Mouse (Mus musculus) cerebellum, adult 11 months (tissue): Measurements from ENCODE around the gene Plin4.
"Not testable (repeated sequence)": the region's sequence is repeated elsewhere in the genome, so short reads cannot be mapped to it uniquely, and the experiment has no call there.

Experiments used
- DNase-seq: peaks from one replicate; pipeline ENCODE4 v3.0.0; 2022

Plin4 gene

DNA sequence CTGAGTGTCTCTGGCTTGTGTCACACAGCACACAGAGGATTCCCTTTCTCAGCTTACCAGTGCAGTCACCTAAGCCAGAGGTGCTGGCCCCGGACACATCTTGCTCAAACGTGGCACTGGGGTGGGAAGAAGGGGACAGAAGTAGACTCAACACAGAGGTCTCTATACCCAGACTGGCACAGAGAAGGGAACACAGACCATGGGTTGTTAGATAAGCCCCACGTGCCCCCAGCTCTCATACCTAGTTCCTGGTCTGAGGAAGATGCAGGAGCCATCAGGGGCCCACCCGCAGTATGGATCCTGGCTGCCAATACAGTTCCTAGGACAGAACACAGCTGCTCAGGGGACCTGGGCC, 15.7 kb upstream of the Plin4 start:
- DNase-seq: no peak

DNA sequence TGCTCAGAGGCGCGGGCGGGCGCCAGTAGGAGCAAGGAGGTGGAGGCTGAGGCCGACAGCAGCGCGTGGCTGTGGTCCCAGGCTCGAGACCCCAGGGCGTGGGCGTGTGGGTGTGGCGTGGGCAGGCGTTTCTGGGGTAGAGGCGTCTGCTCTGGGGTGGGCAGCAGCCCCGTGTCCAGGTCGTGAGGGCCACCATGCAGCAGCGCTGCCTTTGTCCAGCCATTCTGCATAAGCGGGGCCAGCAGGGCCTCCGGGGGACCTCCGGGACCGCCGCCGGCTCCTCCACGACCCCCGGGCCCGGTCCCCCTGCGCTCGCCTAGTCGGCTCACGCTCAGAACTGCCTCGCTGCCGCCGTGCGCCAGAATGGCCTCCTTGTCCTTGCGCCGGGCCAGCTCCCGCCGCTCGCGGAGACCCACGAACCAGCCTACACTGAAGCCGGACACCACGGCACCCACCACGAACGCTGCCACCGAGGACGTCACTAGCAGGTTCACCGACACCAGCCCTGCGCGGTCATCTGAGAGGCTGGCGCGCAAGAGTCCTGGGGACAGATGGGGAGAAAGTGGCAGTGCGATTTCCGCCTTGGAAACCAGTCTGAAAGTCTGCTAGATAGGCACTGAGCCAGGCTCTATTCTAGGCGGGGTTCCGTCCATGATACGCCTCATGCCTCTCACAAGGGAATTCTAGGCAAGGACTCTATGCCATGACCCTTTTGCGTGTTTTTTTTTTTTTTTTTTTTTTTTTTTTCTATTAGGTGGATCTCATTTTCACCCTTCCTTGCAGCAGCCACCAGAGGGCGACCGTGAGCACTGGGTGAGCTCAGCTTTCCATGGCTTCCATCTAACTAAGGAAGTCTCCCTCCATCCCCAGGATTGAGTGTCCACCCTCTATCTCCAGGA, 15.0 kb upstream of the Plin4 start:
- DNase-seq: peak; percentile 45

DNA sequence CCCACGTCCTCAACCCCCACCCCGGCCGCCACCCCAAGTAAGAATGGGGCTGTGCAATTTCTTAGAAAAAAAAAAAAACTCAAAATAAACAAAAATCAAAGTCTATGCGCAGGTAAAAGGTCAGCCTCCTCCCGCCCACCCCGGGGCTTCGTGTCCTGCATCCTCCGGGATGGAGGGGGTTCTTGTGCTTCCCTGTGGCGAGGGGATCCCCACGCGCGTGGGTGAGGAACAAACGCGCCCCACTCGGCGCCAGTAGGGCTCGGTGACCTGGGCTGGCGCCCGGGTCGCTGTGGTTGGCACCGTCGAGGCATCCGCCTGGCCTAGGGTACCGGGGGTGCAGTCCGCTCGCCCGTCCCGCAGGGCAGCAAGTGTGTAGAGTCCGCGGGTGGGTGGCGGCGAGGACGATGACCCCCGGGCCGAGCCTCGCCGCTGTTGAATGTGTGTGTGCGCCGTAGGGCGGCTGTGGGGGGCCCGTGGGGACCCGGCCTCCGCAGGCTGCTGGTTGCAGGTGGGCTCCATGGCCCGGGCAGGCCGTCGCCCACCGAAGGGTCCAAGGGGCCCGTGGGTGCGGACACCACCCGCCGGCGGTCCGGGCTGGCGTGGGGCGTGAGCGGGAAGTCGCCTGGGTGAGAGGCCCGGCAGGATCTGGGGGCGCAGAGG, 14.2 kb upstream of the Plin4 start:
- peak; percentile 22 for DNase-seq

DNA sequence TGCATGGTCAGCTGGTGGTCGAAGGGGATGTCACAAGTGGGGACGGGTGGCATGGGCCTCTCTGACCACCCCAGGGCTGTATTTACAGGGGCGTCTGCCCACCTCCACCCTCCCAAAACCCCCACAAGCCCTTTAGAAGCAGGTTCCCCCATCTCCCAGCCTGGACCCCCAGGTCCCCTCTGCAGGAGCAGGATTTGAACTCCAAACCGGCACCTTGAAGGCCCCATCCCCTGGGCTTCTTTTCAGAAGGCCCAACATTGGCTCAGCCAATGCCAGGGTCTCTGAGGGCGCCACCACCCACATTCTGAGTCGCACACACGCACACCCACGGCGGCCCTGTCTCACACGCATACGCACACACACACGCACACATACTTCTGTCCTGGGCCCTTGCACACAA, 13.6 kb upstream of the Plin4 start:
- DNase-seq: no peak

DNA sequence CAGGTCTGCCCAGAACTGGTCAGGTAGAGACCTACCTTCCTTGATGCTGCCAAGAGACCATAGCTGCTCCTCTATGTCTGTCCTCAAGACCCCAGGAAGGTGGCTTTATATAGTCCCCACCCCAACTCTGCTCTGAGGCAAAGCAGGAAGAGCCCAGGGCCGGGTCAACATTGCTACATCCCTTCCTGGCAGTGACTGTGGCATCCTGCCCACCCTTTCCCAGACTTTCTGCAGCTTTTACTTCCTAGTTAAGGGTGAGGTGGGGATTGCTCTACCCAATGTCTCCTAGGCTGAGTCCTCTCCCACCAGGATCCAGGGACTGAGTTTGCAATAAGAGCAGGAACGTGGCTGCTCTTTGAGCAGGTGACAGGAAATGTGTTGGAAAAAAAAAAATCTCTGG, 12.2 kb upstream of the Plin4 start, which contains the start of gene Lrg1:
TSS of gene Lrg1 (minus strand) at position 176 of the 400 bp plus-strand sequence.
- DNase-seq: no peak

DNA sequence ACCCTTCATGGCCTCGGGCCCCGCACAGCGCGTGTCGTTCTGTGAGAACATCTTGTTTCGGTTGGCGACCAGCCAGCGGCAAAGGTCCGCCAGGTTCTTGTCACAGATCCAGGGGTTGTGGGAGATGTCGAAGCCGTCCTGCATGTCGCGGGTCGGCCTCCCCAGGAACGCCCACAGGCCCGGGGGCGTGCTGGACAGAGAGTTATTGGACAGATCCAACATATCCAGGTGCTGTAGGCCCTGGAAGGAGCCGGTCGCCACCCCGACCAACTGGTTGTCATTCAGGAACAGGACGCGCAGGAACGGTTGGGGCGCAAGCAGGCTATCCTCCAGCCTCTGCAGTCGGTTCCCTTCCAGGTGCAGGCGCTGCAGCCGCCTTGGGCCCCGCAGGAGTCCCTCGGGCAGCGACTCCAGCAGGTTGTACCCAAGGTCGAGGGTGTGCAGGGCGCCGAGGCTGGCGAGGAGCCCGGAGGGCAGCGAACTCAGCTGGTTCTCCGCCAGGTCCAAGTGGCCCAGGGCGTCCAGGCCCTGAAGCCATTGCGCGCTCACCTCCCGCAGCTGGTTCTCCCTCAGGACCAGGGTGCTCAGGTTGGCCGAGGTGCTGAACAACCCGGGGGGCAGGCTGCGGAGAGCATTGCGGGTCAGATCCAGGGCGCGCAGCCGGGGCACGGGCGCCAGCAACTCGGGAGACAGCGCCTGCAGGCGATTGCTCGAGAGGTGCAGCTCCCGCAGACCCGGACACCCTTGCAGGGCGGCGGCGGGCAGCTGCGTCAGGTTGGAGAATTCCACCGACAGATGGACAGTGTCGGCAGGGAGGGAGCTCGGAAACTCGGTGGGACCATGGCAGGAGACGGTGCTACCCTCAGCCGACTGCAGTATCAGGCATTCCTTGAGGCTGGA, 10.6 kb upstream of the Plin4 start:
- DNase-seq: peak; percentile 57

DNA sequence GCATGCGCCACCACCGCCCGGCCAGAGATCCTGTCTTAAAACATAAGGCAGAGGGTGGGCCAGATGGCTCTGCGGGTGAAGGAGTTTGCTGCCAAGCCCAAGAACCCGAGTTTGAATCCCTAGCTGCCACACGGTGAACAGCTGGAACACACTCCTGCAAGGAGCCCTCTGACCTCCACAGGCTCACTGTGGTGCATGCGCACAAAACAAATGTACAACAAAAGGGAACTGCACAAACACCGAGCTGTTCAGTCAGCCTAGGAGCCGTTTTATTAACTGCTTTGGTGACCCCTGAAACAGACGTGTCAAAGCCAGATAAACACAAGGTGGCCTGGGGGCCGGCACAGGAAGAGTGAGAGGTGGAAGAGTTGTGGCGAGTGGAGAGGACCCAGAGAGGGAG, 9.8 kb upstream of the Plin4 start:
- DNase-seq: no peak

DNA sequence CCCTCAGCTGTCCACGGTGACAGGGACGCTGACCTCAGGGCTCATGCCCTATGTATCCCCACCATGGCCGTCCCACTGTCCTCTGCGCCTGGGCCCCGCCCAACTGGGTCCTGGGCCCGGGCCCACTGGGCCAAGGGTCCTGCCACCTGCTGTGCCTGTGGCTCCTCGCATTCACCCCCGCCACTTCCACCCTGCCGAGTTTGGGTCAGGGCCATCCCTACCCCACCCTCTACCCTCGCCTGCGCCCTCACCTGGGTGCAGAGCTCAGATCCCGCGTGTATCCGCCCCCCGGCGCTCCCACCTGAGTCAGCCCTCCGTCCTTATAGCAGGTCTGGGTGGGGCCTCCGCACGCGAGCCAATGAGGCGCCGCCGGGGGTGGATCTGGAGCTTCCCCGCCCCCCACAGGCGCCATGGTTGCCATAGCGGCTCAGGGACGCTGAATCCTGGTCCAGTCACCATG, 7.7 kb upstream of the Plin4 start, which contains the start of gene Plin5:
TSS of gene Plin5 (minus strand) at position 346 of the 460 bp plus-strand sequence.
- peak; percentile 29 for DNase-seq

DNA sequence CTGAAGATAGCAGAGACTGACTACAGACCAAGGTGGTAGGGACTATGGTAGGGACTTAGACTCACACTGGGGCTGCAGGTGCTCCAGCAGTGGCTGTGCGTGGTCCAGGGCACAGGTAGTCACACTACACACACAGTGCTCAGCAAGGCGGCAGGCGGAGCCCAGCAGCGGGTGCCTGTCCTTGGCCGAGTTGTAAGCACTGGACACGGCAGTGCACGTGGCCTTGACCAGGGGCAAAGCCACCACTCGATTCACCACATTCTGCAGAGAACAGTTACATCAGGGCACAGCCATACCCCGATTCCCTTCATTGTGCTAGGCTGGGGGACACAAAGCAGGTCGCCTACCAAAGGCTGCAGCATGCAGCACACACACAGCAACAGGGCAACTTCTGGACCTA, 6.6 kb upstream of the Plin4 start:
- no peak for DNase-seq

DNA sequence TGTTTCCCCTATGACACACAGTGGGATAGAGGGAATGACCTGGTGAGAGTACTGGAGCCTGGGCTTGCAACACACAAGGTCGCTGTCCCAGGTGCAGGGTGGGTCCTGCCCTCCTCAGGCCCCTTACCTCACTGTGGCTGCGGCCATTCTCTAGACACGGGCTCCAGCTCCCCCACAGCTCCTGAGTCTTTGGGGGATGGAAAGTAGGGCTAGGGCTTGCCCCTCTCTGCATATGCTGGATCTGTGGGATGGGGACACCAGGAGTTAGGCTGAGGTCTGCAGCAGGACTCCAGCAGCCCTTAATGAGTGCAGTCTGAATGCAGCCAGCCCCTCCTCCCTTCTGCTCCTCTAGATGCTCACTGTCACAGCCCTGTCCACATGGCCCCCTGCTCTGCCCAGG, 3.1 kb upstream of the Plin4 start:
- no peak for DNase-seq

DNA sequence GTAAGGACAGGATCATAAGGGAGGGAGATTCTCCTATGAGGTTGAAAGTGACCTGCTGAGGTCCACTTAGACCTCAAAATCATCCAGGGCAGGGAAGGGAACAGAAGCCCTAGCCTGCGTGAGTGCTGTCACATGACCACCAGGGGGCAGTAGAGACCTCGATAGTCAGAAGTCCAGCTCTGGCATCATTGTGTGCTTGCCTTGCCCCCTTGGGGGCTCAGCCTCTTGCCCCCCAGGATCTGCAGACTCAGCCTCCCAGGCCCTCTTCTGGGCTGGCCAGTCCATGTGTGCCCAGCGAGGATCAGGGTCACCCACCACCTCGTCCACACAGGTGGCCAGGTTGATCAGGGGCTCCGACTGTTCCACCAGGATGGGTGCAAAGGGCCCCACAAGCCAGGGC, 2.3 kb upstream of the Plin4 start:
- peak; percentile 66 for DNase-seq

DNA sequence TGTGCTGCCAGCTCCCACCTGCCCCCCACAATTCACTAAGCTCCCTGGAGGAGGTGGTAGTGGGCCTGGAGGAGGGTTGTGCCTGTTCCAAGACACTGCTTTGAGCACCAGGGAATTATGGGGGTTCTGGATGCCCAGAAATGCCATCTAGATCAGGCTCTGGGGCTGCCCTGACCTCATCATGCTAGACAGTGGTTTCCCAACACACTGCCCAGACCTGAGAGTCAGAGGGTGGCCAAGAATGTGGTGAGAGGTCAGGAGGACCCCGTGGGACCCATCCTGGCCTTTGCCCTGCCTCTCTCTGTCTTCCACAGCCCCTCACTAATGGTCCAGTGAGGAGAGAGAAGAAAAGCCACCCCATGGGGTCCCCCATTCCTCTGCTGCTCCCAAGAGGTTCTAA, 1.4 kb upstream of the Plin4 start:
- DNase-seq: no peak

DNA sequence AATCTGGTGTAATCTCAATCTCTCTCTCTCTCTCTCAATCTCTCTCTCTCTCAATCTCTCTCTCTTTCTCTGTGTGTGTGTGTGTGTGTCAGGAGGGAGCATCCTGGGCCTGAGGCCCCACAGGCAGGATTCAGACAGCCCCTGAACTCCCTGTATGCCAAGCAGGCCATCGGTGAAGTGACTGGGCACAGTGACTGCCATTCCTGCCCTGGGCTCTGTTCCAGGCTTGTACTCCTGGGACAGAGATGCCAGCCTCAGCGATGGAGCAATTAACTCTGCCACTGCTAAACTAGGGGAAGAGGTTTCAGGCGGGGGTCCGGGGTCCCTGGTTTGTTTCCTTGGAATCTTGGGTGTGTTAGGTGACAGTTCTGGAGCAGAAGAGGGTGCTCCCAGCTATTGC, 968 bp upstream of the Plin4 start:
- no peak for DNase-seq

DNA sequence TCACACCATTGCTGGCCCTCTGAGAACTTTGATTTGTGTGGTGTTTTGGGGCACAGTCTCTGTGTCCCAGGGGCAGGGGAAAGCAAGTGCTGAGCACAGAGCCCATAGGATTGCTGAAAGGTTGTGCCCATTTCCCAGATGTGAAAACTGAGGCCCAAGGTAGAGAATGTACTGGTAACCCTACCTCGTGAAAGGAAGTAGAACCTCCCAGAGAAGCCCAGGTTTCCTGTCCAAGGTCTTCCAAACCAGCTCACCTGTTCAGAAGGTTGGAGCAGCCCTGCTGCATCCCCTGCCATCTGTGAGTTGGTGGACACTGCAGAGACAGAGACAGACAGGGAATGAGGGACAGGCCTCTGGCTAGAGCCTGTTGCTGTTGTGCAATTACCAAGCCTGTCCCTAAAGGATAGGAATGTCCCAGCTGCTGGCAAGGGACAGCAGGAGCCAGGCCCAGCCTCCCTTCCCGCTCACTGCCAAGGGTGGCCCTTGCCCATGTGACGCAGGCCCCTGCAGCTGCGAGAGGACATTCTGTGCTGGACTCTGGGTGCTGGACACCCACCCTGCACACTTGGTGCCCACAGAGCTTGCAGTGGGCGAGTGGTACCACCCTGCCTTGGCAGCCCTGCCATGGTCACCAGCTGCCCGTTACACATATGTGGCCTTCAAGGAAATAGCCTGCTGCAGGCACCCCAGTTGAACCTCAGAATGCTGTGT, 1.1 kb downstream of the Plin4 start:
- DNase-seq: no peak

DNA sequence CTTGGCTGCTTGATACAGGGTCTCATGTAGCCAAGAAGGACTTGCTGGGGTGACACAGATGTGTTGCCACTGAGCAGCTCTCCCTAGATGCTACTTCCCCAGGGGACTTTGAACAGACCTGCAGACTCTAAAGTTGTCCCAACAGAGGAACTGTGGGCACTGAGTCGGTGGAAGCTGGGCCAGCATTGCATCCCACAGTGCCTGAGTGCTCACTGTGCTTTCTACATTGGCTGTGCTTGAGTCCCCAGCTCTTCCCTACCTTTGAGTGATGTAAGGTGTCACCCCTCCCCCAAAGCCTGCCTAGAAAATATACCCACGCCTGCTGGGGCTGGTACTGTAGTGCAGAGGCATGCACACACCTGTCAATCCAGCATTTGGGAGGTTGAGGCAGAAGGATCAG, 1.9 kb downstream of the Plin4 start:
- DNase-seq: no peak

DNA sequence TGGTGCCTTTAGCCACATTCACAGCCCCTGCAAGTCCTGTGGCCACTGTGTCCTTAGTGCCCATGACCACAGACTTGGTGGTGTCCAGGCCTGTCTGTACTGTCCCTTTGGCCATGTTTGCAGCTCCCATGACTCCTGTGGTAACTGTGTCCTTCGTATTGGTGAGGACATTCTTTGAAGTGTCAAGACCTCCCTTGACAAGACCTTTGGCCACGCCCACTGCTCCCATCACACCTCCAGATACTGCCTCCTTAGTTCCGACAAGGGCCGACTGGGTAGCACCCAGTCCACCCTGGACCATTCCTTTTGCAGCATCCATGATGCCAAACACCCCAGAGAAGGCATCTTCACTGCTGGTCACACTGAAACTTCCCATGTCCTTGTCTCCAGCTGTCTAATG, 2.6 kb downstream of the Plin4 start:
- DNase-seq: no peak

DNA sequence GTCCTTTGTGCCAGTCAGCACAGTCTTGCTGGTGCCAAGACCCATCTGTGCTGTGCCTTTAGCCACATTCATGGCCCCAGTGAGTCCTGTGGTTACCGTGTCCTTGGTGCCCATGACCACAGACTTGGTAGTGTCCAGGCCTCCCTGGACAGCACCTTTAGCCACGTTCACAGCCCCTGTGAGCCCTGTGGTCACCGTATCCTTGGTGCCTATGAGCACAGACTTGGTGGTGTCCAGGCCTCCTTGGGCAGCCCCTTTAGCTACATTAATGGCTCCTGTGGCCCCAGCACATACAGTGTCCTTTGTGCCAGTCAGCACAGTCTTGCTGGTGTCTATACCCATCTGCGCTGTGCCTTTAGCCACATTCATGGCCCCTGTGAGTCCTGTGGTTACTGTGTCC, 3.2 kb downstream of the Plin4 start:
- not testable (repeated sequence) for DNase-seq

DNA sequence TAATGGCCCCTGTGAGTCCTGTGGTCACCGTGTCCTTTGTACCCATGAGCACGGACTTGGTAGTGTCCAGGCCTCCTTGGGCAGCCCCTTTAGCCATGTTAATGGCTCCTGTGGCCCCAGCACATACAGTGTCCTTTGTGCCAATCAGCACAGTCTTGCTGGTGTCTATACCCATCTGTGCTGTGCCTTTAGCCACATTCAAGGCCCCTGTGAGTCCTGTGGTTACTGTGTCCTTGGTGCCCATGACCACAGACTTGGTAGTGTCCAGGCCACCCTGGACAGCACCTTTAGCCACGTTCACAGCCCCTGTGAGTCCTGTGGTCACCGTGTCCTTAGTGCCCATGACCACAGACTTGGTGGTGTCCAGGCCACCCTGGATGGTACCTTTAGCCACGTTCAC, 4.8 kb downstream of the Plin4 start:
- DNase-seq: not testable (repeated sequence)

DNA sequence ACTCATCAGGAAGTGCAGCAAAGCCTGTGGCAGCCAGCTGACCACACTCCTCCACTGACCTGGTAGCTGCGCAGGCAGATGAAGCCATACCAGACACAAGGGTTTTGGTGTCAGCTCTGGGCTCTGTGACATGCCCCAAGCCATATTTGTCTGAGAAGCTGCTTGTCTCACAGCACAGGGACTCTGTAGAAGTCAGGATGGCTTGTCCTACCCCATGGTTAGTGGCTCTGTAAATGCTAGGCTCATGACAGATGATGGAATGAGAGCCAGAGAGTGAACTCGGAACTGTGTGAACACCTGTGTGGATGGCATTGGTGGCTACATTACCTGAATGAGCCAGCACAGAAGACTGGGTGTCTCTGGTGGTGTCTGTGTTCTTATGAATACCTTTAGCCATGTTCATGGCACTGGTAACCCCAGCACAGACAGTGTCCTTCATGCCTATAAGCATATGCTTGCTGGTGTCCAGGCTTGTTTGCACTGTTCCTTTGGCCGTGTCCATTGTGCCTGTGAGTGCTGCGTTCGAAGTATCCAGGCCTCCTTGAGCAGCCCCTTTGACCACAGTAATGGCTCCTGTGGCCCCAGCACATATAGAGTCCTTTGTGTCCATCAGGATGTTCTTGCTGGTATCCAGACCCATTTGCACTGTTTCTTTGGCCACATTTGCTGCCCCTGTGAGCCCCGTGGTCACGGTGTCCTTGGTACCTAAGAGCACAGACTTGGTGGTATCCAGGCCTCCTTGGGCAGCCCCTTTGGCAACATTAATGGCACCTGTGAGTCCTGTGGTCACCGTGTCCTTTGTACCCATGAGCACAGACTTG, 5.9 kb downstream of the Plin4 start:
- no peak for DNase-seq

DNA sequence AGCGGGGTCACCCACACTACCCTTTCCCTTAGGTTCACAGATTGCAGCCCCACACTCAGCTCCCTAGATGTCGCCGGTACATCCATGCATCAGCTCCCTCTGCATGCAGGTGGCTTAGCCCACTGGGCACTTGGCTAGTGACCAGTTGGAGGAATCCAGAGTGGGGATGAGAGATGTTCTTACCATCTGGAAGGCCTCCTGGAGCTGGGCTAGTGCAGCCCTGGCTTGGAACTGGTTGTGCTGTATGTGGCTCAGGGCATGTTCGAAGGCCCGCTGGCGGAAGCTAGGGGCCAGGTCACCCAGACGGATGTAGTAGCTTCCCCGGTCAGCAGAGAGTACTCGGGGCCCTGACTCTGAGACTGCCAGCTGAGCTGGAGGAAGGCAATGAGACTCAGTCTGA, 6.7 kb downstream of the Plin4 start:
- DNase-seq: no peak

DNA sequence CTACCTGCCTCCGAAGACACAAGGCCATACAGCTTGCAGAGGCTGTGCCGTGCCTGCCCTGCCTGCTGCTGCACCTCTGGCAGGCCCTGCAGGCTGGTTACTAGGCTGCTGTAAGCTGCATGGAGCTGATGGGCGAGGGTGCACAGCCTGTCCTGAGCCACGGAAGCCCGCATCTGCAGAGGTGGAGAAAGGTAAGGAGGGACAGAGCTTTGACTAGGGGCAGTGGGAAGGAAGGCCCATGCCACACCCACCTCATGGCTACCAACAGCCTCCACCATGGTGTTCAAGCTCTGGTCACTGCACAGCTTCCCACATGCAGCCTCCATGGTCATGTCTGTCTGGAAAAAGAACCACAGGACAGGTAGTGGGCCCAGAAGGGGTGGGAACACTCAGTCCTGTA, 7.4 kb downstream of the Plin4 start:
- DNase-seq: no peak

DNA sequence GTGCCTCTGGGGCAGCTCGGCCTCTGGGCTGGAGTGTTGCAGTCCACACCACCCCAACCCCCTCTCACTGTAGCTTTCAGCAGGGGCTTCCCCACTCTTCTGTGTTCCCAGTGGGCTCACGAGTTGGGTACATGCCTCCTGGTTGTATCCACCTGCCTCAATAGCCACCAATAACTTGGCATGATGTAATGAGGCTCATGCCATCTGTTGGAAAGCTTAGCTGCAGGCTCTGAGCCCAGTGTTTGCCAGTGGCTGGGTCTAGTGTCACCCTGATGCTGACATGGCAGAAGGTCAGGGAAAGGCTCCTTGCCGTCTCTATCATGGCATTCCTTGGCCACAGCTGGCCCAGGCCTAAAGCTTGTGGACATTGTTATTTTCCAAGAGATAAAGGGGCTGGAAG, 8.8 kb downstream of the Plin4 start:
- no peak for DNase-seq
